Mouse (Mus musculus) T-cell, adult 66 days (primary cell): ENCODE results near the gene Capn11. TPM values are rescaled to one million over a fixed set of nuclear protein-coding genes. Genes with fewer than 3 reads are reported as not detected.

Experiments
- total RNA-seq, 2 experiments: library from RNA; stranded (reverse); gene quantifications; 3 replicates in 1 of 2; 4 replicates in 1 of 2; pipeline ENCODE4 v1.2.4; 2023

Capn11 gene
- 1 to 10 TPM in 1 of 2 experiments, under 1 TPM in 1; 0.86 to 1.2 TPM for total RNA-seq

DNA sequence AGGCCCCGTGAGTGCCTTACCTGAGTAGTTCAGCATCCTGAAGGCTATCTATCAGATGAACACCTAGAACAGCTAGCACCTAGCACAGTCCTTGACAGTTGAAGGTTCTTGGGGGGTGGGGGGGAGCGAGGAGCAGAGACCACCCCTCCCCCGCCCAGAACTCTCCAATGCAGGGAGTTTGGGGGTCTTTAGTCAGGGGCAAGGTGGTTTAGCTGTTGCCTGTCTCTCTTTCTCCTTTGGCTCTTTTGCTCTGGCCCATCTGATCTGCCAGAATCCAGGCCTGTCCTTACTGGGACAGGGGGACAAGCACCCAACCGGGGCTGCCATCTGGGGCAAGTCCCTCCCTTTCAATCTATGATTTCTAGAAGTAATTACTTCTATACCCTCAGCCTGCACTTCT is at the start of gene Capn11:
Gene Capn11, minus strand, starts transcription at position 101 of the 400 bp plus-strand sequence.

DNA sequence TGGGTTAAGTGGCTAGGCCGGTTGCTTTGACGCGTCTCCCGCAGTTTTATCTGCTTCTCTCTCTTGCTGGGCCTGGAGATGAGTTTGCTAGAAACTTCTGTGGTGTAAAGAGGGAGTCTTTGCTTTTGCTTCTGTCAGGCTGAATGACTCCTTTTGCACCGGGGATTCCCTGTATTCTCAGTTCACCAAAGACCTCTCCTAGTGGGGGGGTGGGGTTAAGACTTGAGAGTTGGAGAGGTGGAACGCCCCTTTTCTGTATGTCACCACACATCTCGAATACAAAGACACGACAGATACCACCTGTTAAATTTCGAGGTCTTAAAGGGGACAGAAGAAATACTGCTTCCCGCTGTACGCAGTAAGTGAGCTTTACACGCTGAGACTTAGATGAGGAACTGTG is 27.6 kb upstream of the Capn11 start, which contains the start of gene Tmem63b:
Gene Tmem63b, minus strand, starts transcription at position 190 of the 400 bp plus-strand sequence.

DNA sequence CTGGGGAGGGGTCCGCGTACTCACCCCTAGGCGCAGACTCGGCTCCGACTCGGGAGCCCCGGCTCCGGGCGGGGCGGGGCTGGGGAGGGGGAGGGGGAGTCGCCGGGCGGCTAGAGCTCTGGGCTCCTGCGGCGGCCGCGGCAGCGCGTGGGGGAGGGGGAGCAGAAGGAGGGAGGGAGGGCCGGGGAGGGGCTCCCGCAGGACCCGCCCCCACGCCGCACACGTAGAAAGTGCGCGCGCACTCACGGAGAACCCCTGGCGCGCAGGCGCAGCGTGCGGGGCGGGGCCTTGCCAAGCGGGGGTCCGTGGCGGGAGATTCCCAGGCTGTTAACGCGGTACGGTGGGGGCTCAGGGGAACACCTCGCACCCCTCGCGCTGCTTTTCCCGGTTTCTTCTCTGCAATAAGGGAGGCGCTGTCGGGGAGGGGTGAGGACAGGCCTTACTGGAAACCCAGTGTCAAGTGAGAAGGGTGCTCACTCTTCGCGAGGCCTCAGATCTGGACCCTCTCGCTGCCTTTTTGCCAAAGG is 27.0 kb upstream of the Capn11 start, which contains the start of gene Mrpl14:
Gene Mrpl14, plus strand, starts transcription at position 230 of the 527 bp plus-strand sequence.

DNA sequence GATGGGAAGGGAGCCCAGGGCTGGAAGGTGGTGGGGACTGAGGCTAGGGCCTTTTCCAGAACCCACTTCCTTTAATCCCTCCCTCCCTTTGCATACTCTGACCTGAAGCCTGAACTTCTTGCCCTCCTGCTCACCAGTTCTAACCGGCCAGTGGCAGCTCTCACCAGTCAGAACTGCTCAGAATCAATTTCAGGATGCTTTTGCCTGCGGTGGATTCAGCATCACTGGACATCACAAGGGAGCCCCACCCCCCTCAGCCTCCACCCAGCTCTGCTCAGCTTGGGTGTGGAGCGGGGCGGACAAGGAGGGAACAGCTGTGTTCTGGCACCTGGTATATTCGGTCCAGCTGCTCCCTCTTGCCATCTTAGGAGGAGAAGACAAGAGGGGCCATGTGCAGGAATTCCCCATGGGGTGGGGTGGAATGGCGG is 57.2 kb downstream of the Capn11 start, which contains the start of gene Mymx:
Gene Mymx, minus strand, starts transcription at position 226 of the 428 bp plus-strand sequence.

DNA sequence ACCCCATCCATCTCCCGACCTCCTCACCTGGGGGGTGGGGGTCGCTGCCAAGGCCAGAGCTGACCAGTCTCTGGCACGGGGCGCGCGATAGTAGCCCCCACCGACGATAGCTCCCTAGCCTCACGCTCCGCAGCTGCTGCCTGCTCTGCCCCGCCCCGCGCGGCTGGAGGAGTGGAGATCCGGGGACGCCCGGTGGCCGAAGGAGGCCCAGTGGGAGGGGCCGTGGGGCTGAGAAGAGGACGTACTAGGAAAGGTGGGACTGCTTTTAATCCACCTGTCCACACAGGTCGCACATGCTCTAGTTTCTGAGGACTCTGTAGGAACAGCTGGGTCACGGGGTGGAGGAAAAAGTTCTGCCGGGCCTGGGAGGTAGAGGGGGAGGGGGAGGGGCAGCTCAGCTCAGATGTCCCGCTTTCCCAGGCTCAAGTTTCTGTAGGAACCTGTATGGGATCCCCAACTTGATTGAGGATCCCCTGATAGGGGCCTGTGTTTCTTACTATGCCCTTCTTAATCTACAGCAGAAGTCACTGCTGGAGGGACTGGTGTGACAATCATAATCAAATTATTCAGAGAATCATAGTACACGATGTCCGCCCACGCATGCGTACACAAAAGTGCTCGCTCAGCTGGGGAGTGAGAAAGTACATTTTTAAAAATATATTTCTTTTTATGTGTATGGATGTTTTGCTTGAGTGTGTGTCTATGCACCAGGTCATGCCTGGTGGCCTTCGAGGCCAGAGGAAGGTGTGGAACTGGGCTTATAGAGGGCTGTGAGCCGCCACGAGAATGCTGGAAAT is 59.5 kb downstream of the Capn11 start, which contains the start of gene Slc29a1:
Gene Slc29a1, minus strand, starts transcription at position 161 of the 797 bp plus-strand sequence.

Other genes starting within 250 kb of the Capn11 start
- gene Cdc5l, start 225.6 kb downstream of the Capn11 start, total RNA-seq, result 10 to 100 TPM; 71.2 to 81.6 TPM
- not detected for gene Spats1, start 183.9 kb downstream of the Capn11 start, total RNA-seq
- 10 to 100 TPM; 16.8 to 19.8 TPM for gene Aars2, start 152.5 kb downstream of the Capn11 start, total RNA-seq
- not detected for gene Tcte1, start 135.9 kb downstream of the Capn11 start, total RNA-seq
- gene Tmem151b, start 109.6 kb downstream of the Capn11 start, total RNA-seq, result under 1 TPM in 1 of 2 experiments, not detected in 1; 0.12 TPM
- 10 to 100 TPM; 34.2 to 36.7 TPM for gene Nfkbie, start 103.6 kb downstream of the Capn11 start, total RNA-seq
- 10 to 100 TPM; 24.1 to 27.2 TPM for gene Slc35b2, start 95.5 kb downstream of the Capn11 start, total RNA-seq
- 1,000 to 10,000 TPM; 1,164 to 1,173 TPM for gene Hsp90ab1, start 86.1 kb downstream of the Capn11 start, total RNA-seq
- 10 to 100 TPM; 36.4 to 39.0 TPM for gene Slc29a1, start 59.7 kb downstream of the Capn11 start, total RNA-seq
- not detected for gene Mymx, start 57.2 kb downstream of the Capn11 start, total RNA-seq
- 10 to 100 TPM; 28.7 to 33.6 TPM for gene Mrpl14, start 27.0 kb upstream of the Capn11 start, total RNA-seq
- 10 to 100 TPM; 36.7 to 40.1 TPM for gene Tmem63b, start 27.6 kb upstream of the Capn11 start, total RNA-seq
- not detected for gene 1600014C23Rik, start 74.5 kb upstream of the Capn11 start, total RNA-seq